Mouse (Mus musculus): ENCODE results near the gene Cdiptos.

Cdiptos gene

DNA sequence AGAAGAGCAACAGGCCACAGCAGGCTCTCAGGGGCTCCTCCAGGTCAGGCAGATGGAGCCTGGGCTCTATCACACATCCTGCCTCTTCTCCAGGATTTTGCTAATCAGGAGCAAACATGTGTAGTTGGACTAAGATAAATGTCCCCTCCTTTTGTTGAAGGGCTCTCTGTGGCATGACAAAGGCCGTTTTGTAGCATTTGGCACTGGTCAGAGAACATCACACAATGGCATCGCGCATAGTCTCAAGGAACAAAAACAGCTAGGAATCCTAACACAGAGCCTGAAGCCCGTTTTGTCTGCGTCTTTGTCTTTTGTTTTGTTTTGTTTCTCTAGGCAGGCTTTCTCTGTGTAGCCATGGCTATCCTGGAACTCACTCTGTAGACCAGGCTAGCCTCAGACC, 51.9 kb downstream of the Cdiptos start:
- in situ Hi-C loops (cut with MboI): no loop called here

DNA sequence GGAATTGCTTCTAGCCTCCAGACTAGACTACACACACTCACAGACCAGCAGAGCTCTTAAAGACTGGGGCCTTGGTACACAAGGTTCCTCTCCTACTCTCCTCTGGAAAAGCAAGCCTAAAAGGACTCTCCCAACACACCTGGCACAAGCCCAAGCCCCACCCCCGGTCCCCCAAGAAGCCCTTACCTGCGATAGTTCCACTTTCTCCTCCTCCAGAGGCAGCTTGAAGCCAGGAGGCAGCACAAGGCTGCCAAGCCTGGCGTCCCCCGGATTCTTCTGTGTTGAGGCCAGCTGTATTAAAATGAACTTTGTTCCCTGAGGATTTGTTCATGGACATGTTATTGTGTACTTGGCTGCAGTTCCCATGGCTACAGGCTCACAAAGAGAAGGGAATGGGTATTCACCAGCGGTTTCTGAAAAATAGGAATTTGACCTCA, 53.3 kb downstream of the Cdiptos start, which contains the start of gene Tmem219:
Tmem219 (minus strand) TSS at position 294 of the 437 bp plus-strand sequence.
- in situ Hi-C loops (cut with MboI): no loop called here

Measured in mature B cell (primary cell).